Mouse (Mus musculus) stomach, embryonic 14.5 days (tissue): Measurements from ENCODE around the gene Cdc42bpb. TPM values are rescaled to one million over a fixed set of nuclear protein-coding genes. Genes with fewer than 3 reads are reported as not detected.
A peak's percentile ranks its signal among the peaks of the same experiment; 100 is the strongest.

Experiments used
- ATAC-seq: fragments of 200-750 bp; cut with Nextera tagmentation; 2 replicates; pipeline ENCODE4 v1.8.0; 2017; ENCODE audit warnings: low read depth, moderate TSS enrichment; ENCODE audit not compliant: insufficient number of reproducible peaks, insufficient read depth, low FRiP score
- H3K27ac ChIP-seq: fragments of 300-500 bp; sonication (generic); 2 replicates; pipeline ENCODE4 v1.5.1; 2014; ENCODE audit warnings: mild to moderate bottlenecking, low read length, moderate library complexity, mixed read lengths
- H3K27me3 ChIP-seq: fragments of 300-500 bp; sonication (generic); 2 replicates; pipeline ENCODE4 v1.6.1; 2014; ENCODE audit warnings: low read length, control low read depth, mixed read lengths; ENCODE audit not compliant: control insufficient read depth, insufficient read depth
- H3K36me3 ChIP-seq: fragments of 300-500 bp; sonication (generic); 2 replicates; pipeline ENCODE4 v1.6.1; 2014; ENCODE audit warnings: mild to moderate bottlenecking, control low read depth, low read length, moderate library complexity, mixed read lengths; ENCODE audit not compliant: control insufficient read depth, insufficient read depth
- H3K4me1 ChIP-seq: fragments of 300-500 bp; sonication (generic); 2 replicates; pipeline ENCODE4 v1.6.1; 2014; ENCODE audit warnings: low read length, control low read depth, mixed read lengths; ENCODE audit not compliant: control insufficient read depth, insufficient read depth
- H3K4me2 ChIP-seq: fragments of 300-500 bp; sonication (generic); replicated peaks from 2 replicates; pipeline ENCODE4 v1.6.1; 2014; ENCODE audit warnings: low read depth, low read length, control low read depth
- H3K4me3 ChIP-seq: fragments of 300-500 bp; sonication (generic); 2 replicates; pipeline ENCODE4 v1.5.1; 2014; ENCODE audit warnings: low read depth, low read length, control low read depth
- H3K9ac ChIP-seq: fragments of 300-500 bp; sonication (generic); replicated peaks from 2 replicates; pipeline ENCODE4 v1.6.1; 2014; ENCODE audit warnings: low read depth, mild to moderate bottlenecking, control low read depth, low read length, moderate library complexity, mixed read lengths
- H3K9me3 ChIP-seq: fragments of 300-500 bp; sonication (generic); 2 replicates; pipeline ENCODE4 v1.6.1; 2016; ENCODE audit warnings: low read depth, low read length, control low read depth; ENCODE audit not compliant: control insufficient read depth
- WGBS: fragments of 180-500 bp; shearing (Covaris S2); extraction: QIAGEN DNeasy Blood & Tissue Kit; methylation state at CpG from one replicate; pipeline ENCODE4 v1.1.7; 2014; 5-methylcytosine and 5-hydroxymethylcytosine counted together
- polyA plus RNA-seq: library from polyadenylated mRNA; unstranded; fragments of >200 nt; fragmentation: Nextera tagmentation; extraction: Ambion mirVana; gene quantifications from 2 replicates; pipeline ENCODE4 v1.2.1, GENCODE M21; 2014

The Cdc42bpb gene
- polyA plus RNA-seq, 1 experiment from 2014 or later = 44.1 TPM

GRCm38 (mm10) chr12:111401454-111402184 lies 24.1 kb upstream of the Cdc42bpb start:
- H3K27ac ChIP-seq = no peak overlapping the region
- no peaks in the 10 kb centered on the region for H3K27me3 ChIP-seq
- no peak overlapping the region for H3K9ac ChIP-seq
- ATAC-seq = peak; percentile 25; the same call in 1 of the 2 replicates
- peaks cover 2% of the 10 kb centered on the region; the same call in 1 of the 2 replicates for H3K4me1 ChIP-seq
- H3K4me3 ChIP-seq = no peak overlapping the region
- WGBS = 18% methylated on average over 15 of the region's 15 CpGs
- no peaks in the 10 kb centered on the region for H3K9me3 ChIP-seq
- H3K36me3 ChIP-seq = no peaks in the 10 kb centered on the region
- H3K4me2 ChIP-seq = no peak overlapping the region

GRCm38 (mm10) chr12:111396997-111397396 lies 19.5 kb upstream of the Cdc42bpb start:
- Histone ChIP-seq H3K9ac (no peak overlapping the region), H3K9me3 (no peaks in the 10 kb centered on the region), H3K4me3 (no peak overlapping the region), H3K4me1 (no peaks in the 10 kb centered on the region), H3K27ac (no peak overlapping the region), H3K36me3 (no peaks in the 10 kb centered on the region), H3K27me3 (no peaks in the 10 kb centered on the region), H3K4me2 (no peak overlapping the region)
- WGBS = 69% methylated on average over 5 of the region's 5 CpGs
- ATAC-seq = no peak

- H3K4me1 ChIP-seq = no peaks in the 10 kb centered on the region
- WGBS = 86% methylated on average over 6 of the region's 6 CpGs
- no peak overlapping the region for H3K4me2 ChIP-seq
- H3K36me3 ChIP-seq = no peaks in the 10 kb centered on the region
- H3K27ac ChIP-seq = no peak overlapping the region
- no peaks in the 10 kb centered on the region for H3K27me3 ChIP-seq
- ATAC-seq = no peak
- H3K4me3 ChIP-seq = no peak overlapping the region
- no peaks in the 10 kb centered on the region for H3K9me3 ChIP-seq
- H3K9ac ChIP-seq = no peak overlapping the region
These were observed 16.5 kb upstream of the Cdc42bpb start for GRCm38 (mm10) chr12:111394008-111394407.

- Histone ChIP-seq H3K36me3 (no peaks in the 10 kb centered on the region), H3K4me3 (no peak overlapping the region), H3K4me2 (no peak overlapping the region), H3K9me3 (no peaks in the 10 kb centered on the region), H3K27ac (peak overlapping the region; percentile 48; the same call in 1 of the 2 replicates), H3K4me1 (0 out of 2 replicates have a peak, but pooled peaks cover 4% of the 10 kb centered on the region), H3K9ac (no peak overlapping the region), H3K27me3 (no peaks in the 10 kb centered on the region)
- 0 out of 2 replicates have a peak, but pooled peaks have one; percentile 28 for ATAC-seq
- WGBS = 76% methylated on average over 4 of the region's 4 CpGs
These were observed 9.6 kb upstream of the Cdc42bpb start for GRCm38 (mm10) chr12:111387146-111387545.

- no peak overlapping the region for H3K4me3 ChIP-seq
- H3K36me3 ChIP-seq = no peaks in the 10 kb centered on the region
- H3K9me3 ChIP-seq = no peaks in the 10 kb centered on the region
- peak overlapping the region; percentile 48 for H3K27ac ChIP-seq
- peak; percentile 58; the same call in 1 of the 2 replicates for ATAC-seq
- H3K9ac ChIP-seq = no peak overlapping the region
- H3K4me2 ChIP-seq = no peak overlapping the region
- 35% methylated on average over 8 of the region's 8 CpGs for WGBS
- no peaks in the 10 kb centered on the region for H3K27me3 ChIP-seq
- H3K4me1 ChIP-seq = 0 out of 2 replicates have a peak, but pooled peaks cover 4% of the 10 kb centered on the region
These were observed 9.2 kb upstream of the Cdc42bpb start for GRCm38 (mm10) chr12:111386642-111387120.

GRCm38 (mm10) chr12:111385883-111386641 lies 8.5 kb upstream of the Cdc42bpb start:
- WGBS = 81% methylated on average over 13 of the region's 13 CpGs
- no peak overlapping the region; the same call in 1 of the 2 replicates for H3K27ac ChIP-seq
- H3K4me1 ChIP-seq = 0 out of 2 replicates have a peak, but pooled peaks cover 4% of the 10 kb centered on the region
- no peak overlapping the region for H3K9ac ChIP-seq
- H3K27me3 ChIP-seq = no peaks in the 10 kb centered on the region
- no peak overlapping the region for H3K4me2 ChIP-seq
- no peaks in the 10 kb centered on the region for H3K36me3 ChIP-seq
- no peaks in the 10 kb centered on the region for H3K9me3 ChIP-seq
- 0 out of 2 replicates have a peak, but pooled peaks have one; percentile 10 for ATAC-seq
- H3K4me3 ChIP-seq = no peak overlapping the region

GRCm38 (mm10) chr12:111378812-111379211 lies 1.3 kb upstream of the Cdc42bpb start:
- H3K4me1 ChIP-seq = peaks cover 18% of the 10 kb centered on the region
- no peak for ATAC-seq
- no peak overlapping the region for H3K27ac ChIP-seq
- H3K36me3 ChIP-seq = no peaks in the 10 kb centered on the region
- H3K4me3 ChIP-seq = peak overlapping the region; percentile 98; the same call in 1 of the 2 replicates
- no peaks in the 10 kb centered on the region for H3K9me3 ChIP-seq
- H3K9ac ChIP-seq = no peak overlapping the region
- H3K27me3 ChIP-seq = no peaks in the 10 kb centered on the region
- 68% methylated on average over 12 of the region's 12 CpGs for WGBS
- H3K4me2 ChIP-seq = peak overlapping the region; percentile 86

GRCm38 (mm10) chr12:111377986-111378490 lies 520 bp upstream of the Cdc42bpb start:
- Histone ChIP-seq H3K27me3 (no peaks in the 10 kb centered on the region), H3K27ac (peak overlapping the region; percentile 96), H3K4me3 (peak overlapping the region; percentile 98), H3K9me3 (no peaks in the 10 kb centered on the region), H3K36me3 (no peaks in the 10 kb centered on the region), H3K4me1 (peaks cover 20% of the 10 kb centered on the region), H3K9ac (peak overlapping the region; percentile 93), H3K4me2 (peak overlapping the region; percentile 86)
- peak; percentile 34; the same call in 1 of the 2 replicates for ATAC-seq
- 0% methylated on average over 32 of the region's 32 CpGs for WGBS
